Mouse (Mus musculus) megakaryocyte, embryonic 14.5 days (primary cell): Measurements from ENCODE around the gene Zfp579.

Source experiments
- FLI1 ChIP-seq: IDR thresholded peaks from 2 replicates; pipeline ENCODE4 v1.6.1; 2012; ENCODE audit warnings: low read length, inconsistent platforms, mixed read lengths
- GATA1 ChIP-seq: IDR thresholded peaks from 3 replicates; pipeline ENCODE4 v1.6.1; 2012; ENCODE audit warnings: mixed read lengths, low read length, inconsistent platforms, borderline replicate concordance

DNA sequence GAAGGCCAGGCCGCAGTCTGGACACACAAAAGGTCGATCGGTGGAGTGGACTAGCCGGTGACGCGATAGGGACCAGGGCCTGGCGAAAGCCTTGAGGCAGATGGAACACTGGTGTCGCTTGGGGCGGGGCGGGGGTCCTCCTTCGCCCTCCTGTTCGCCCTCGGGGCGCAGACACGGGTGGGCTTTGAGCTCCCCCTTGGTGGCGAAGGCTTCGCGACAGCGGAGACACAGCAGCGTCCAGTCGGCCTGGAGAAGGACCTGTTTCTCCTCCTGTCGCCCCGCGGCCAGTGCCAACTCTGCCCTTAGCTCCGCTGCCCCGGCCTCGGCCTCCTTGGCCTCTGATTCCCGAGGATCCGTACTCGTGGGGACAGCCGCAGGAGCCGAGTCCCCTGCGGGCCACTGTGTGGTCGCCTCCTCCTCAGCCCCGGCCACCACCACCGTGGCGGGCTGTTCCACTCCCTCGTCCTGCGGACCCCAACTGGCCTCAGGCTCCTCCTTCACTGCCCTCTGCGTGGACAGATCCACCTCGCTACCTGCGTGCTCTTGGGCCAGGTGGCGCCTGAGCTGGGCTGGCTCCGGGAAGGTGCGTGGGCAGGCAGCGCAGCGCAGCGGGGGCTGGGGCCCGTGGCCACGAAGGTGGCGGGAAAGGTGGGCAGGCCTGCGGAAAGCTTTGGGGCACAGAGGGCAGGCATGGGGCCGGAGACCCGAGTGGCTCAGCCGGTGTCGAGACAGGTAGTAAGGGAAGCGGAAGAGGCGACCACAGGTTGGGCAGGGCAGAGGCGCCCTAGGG lies 1.8 kb downstream of the Zfp579 start:
- TF ChIP-seq GATA1 = no peak
- TF ChIP-seq FLI1 = no peak
